Mouse (Mus musculus) liver, embryonic 15.5 days (tissue): ENCODE results near the gene Gm21992. TPM values are rescaled to one million over a fixed set of nuclear protein-coding genes. Genes with fewer than 3 reads are reported as not detected.

ENCODE experiments used
- ATAC-seq: fragments of 200-750 bp; cut with Nextera tagmentation; 2 replicates; pipeline ENCODE4 v1.8.0; 2017; ENCODE audit warnings: moderate number of reproducible peaks, mild to moderate bottlenecking, moderate library complexity; ENCODE audit not compliant: insufficient read depth
- H3K27ac ChIP-seq: fragments of 300-500 bp; sonication (generic); replicated peaks from 2 replicates; pipeline ENCODE4 v1.5.1; 2015; ENCODE audit warnings: mild to moderate bottlenecking, inconsistent platforms
- H3K27me3 ChIP-seq: fragments of 300-500 bp; sonication (generic); 2 replicates; pipeline ENCODE4 v1.6.1; 2015; ENCODE audit warnings: mild to moderate bottlenecking, inconsistent platforms
- H3K36me3 ChIP-seq: fragments of 300-500 bp; sonication (generic); replicated peaks from 2 replicates; pipeline ENCODE4 v1.6.1; 2015; ENCODE audit warnings: moderate library complexity, mild to moderate bottlenecking, inconsistent platforms
- H3K4me1 ChIP-seq: fragments of 300-500 bp; sonication (generic); replicated peaks from 2 replicates; pipeline ENCODE4 v1.6.1; 2015; ENCODE audit warnings: inconsistent platforms
- H3K4me2 ChIP-seq: fragments of 300-500 bp; sonication (generic); 2 replicates; pipeline ENCODE4 v1.6.1; 2015; ENCODE audit warnings: moderate library complexity, mild to moderate bottlenecking, inconsistent platforms
- H3K4me3 ChIP-seq: fragments of 300-500 bp; sonication (generic); replicated peaks from 2 replicates; pipeline ENCODE4 v1.5.1; 2015; ENCODE audit warnings: mild to moderate bottlenecking, inconsistent platforms
- H3K9ac ChIP-seq: fragments of 300-500 bp; sonication (generic); 2 replicates; pipeline ENCODE4 v1.6.1; 2015; ENCODE audit warnings: moderate library complexity, mild to moderate bottlenecking, inconsistent platforms
- H3K9me3 ChIP-seq: fragments of 300-500 bp; sonication (generic); replicated peaks from 2 replicates; pipeline ENCODE4 v1.6.1; 2016; ENCODE audit warnings: inconsistent platforms
- WGBS: fragments of 180-500 bp; shearing (Covaris S2); methylation state at CpG from one replicate; pipeline ENCODE4 v1.1.7; 2015; ENCODE audit warnings: mixed read lengths; ENCODE audit not compliant: insufficient replicate concordance; 5-methylcytosine and 5-hydroxymethylcytosine counted together
- polyA plus RNA-seq: library from polyadenylated mRNA; unstranded; fragments of >200 nt; fragmentation: Nextera tagmentation; extraction: Ambion mirVana; gene quantifications from 2 replicates; pipeline ENCODE4 v1.2.1, GENCODE M21; 2015

Gene Gm21992
- polyA plus RNA-seq, 1 experiment from 2014 or later = 12.7 TPM

- WGBS = 55% methylated on average over 3 of the region's 3 CpGs
- H3K9me3 ChIP-seq = no peaks in the 10 kb centered on the region
- H3K9ac ChIP-seq = no peak overlapping the region
- no peak overlapping the region for H3K27ac ChIP-seq
- H3K27me3 ChIP-seq = no peaks in the 10 kb centered on the region
- ATAC-seq = no peak
- H3K36me3 ChIP-seq = no peaks in the 10 kb centered on the region
- H3K4me2 ChIP-seq = no peak overlapping the region
- no peaks in the 10 kb centered on the region for H3K4me1 ChIP-seq
- H3K4me3 ChIP-seq = no peak overlapping the region
Measured at GRCm38 (mm10) chr19:4733052-4733451, 78.4 kb downstream of the Gm21992 start.

GRCm38 (mm10) chr19:4729186-4729585, 82.2 kb downstream of the Gm21992 start:
- no peak overlapping the region for H3K9ac ChIP-seq
- no peaks in the 10 kb centered on the region for H3K27me3 ChIP-seq
- H3K9me3 ChIP-seq = no peaks in the 10 kb centered on the region
- no peak for ATAC-seq
- H3K4me1 ChIP-seq = no peaks in the 10 kb centered on the region
- H3K36me3 ChIP-seq = no peaks in the 10 kb centered on the region
- no peak overlapping the region for H3K27ac ChIP-seq
- H3K4me3 ChIP-seq = no peak overlapping the region
- H3K4me2 ChIP-seq = no peak overlapping the region
- 71% methylated on average over 9 of the region's 9 CpGs for WGBS

- Histone ChIP-seq H3K9ac (no peak overlapping the region), H3K4me3 (no peak overlapping the region), H3K27ac (no peak overlapping the region), H3K27me3 (peaks cover 12% of the 10 kb centered on the region), H3K36me3 (no peaks in the 10 kb centered on the region), H3K9me3 (no peaks in the 10 kb centered on the region), H3K4me2 (no peak overlapping the region), H3K4me1 (0 out of 2 replicates have a peak, but pooled peaks cover 5% of the 10 kb centered on the region)
- 31% methylated on average over 11 of the region's 11 CpGs for WGBS
- no peak for ATAC-seq
Measured at GRCm38 (mm10) chr19:4720671-4721244, 90.7 kb downstream of the Gm21992 start.

GRCm38 (mm10) chr19:4720112-4720511, 91.3 kb downstream of the Gm21992 start:
- Histone ChIP-seq H3K27ac (no peak overlapping the region), H3K36me3 (no peaks in the 10 kb centered on the region), H3K4me2 (no peak overlapping the region), H3K9me3 (no peaks in the 10 kb centered on the region), H3K27me3 (peaks cover 17% of the 10 kb centered on the region), H3K4me3 (no peak overlapping the region), H3K9ac (no peak overlapping the region), H3K4me1 (0 out of 2 replicates have a peak, but pooled peaks cover 5% of the 10 kb centered on the region)
- ATAC-seq = no peak
- 65% methylated on average over 15 of the region's 15 CpGs for WGBS

- no peaks in the 10 kb centered on the region for H3K36me3 ChIP-seq
- WGBS = 22% methylated on average over 5 of the region's 5 CpGs
- peak; percentile 40; the same call in 1 of the 2 replicates for ATAC-seq
- H3K9me3 ChIP-seq = no peaks in the 10 kb centered on the region
- H3K4me2 ChIP-seq = no peak overlapping the region
- H3K27ac ChIP-seq = no peak overlapping the region
- no peak overlapping the region for H3K4me3 ChIP-seq
- H3K4me1 ChIP-seq = 0 out of 2 replicates have a peak, but pooled peaks cover 5% of the 10 kb centered on the region
- H3K27me3 ChIP-seq = peaks cover 25% of the 10 kb centered on the region
- H3K9ac ChIP-seq = no peak overlapping the region
Measured at GRCm38 (mm10) chr19:4719351-4719764, 92.1 kb downstream of the Gm21992 start.

GRCm38 (mm10) chr19:4718716-4719115, 92.7 kb downstream of the Gm21992 start:
- Histone ChIP-seq H3K27me3 (peaks cover 31% of the 10 kb centered on the region), H3K36me3 (no peaks in the 10 kb centered on the region), H3K4me1 (0 out of 2 replicates have a peak, but pooled peaks cover 5% of the 10 kb centered on the region), H3K4me3 (no peak overlapping the region), H3K9ac (no peak overlapping the region), H3K27ac (no peak overlapping the region), H3K9me3 (no peaks in the 10 kb centered on the region), H3K4me2 (no peak overlapping the region)
- WGBS = 10% methylated on average over 12 of the region's 12 CpGs
- ATAC-seq = no peak

GRCm38 (mm10) chr19:4717281-4717680, 94.1 kb downstream of the Gm21992 start:
- no peak overlapping the region for H3K4me3 ChIP-seq
- no peak overlapping the region for H3K9ac ChIP-seq
- H3K9me3 ChIP-seq = no peaks in the 10 kb centered on the region
- H3K4me2 ChIP-seq = no peak overlapping the region
- no peaks in the 10 kb centered on the region for H3K36me3 ChIP-seq
- no peak for ATAC-seq
- H3K4me1 ChIP-seq = 0 out of 2 replicates have a peak, but pooled peaks cover 5% of the 10 kb centered on the region
- no peak overlapping the region for H3K27ac ChIP-seq
- peaks cover 45% of the 10 kb centered on the region for H3K27me3 ChIP-seq
- 65% methylated on average over 2 of the region's 2 CpGs for WGBS

GRCm38 (mm10) chr19:4716756-4717155, 94.7 kb downstream of the Gm21992 start:
- Histone ChIP-seq H3K27me3 (peaks cover 51% of the 10 kb centered on the region), H3K4me3 (no peak overlapping the region), H3K36me3 (no peaks in the 10 kb centered on the region), H3K9ac (no peak overlapping the region), H3K4me1 (0 out of 2 replicates have a peak, but pooled peaks cover 5% of the 10 kb centered on the region), H3K9me3 (no peaks in the 10 kb centered on the region), H3K4me2 (no peak overlapping the region), H3K27ac (no peak overlapping the region)
- 79% methylated on average over 14 of the region's 14 CpGs for WGBS
- no peak for ATAC-seq

GRCm38 (mm10) chr19:4713886-4714285, 97.5 kb downstream of the Gm21992 start:
- WGBS = 47% methylated on average over 3 of the region's 3 CpGs
- H3K9ac ChIP-seq = no peak overlapping the region
- 0 out of 2 replicates have a peak, but pooled peaks cover 6% of the 10 kb centered on the region for H3K4me1 ChIP-seq
- ATAC-seq = no peak
- no peak overlapping the region for H3K4me3 ChIP-seq
- H3K4me2 ChIP-seq = no peak overlapping the region
- no peaks in the 10 kb centered on the region for H3K9me3 ChIP-seq
- H3K27me3 ChIP-seq = peaks cover 66% of the 10 kb centered on the region
- no peaks in the 10 kb centered on the region for H3K36me3 ChIP-seq
- no peak overlapping the region for H3K27ac ChIP-seq

GRCm38 (mm10) chr19:4712781-4713526, 98.5 kb downstream of the Gm21992 start:
- ATAC-seq = no peak
- 21% methylated on average over 13 of the region's 13 CpGs for WGBS
- peaks cover 73% of the 10 kb centered on the region for H3K27me3 ChIP-seq
- no peak overlapping the region for H3K27ac ChIP-seq
- no peaks in the 10 kb centered on the region for H3K36me3 ChIP-seq
- H3K4me2 ChIP-seq = peak overlapping the region; percentile 59; the same call in 1 of the 2 replicates
- H3K9ac ChIP-seq = no peak overlapping the region
- no peaks in the 10 kb centered on the region for H3K9me3 ChIP-seq
- no peak overlapping the region for H3K4me3 ChIP-seq
- H3K4me1 ChIP-seq = 0 out of 2 replicates have a peak, but pooled peaks cover 3% of the 10 kb centered on the region

- no peak overlapping the region for H3K9ac ChIP-seq
- H3K36me3 ChIP-seq = no peaks in the 10 kb centered on the region
- H3K9me3 ChIP-seq = no peaks in the 10 kb centered on the region
- H3K4me1 ChIP-seq = 0 out of 2 replicates have a peak, but pooled peaks cover 3% of the 10 kb centered on the region
- H3K4me3 ChIP-seq = peak overlapping the region; percentile 33
- H3K27ac ChIP-seq = no peak overlapping the region
- peaks cover 76% of the 10 kb centered on the region for H3K27me3 ChIP-seq
- H3K4me2 ChIP-seq = peak overlapping the region; percentile 59
- 1% methylated on average over 59 of the region's 60 CpGs for WGBS
- ATAC-seq = no peak
Measured at GRCm38 (mm10) chr19:4712156-4712780, 99.1 kb downstream of the Gm21992 start.
